Mouse (Mus musculus) intestine, embryonic 16.5 days (tissue): ENCODE data around the gene A830018L16Rik. TPM values are rescaled to one million over a fixed set of nuclear protein-coding genes. Genes with fewer than 3 reads are reported as not detected.

Source experiments
- ATAC-seq: fragments of 200-750 bp; cut with Nextera tagmentation; 2 replicates; pipeline ENCODE4 v1.8.0; 2017; ENCODE audit warnings: moderate TSS enrichment, moderate library complexity
- H3K27ac ChIP-seq: fragments of 300-500 bp; sonication (generic); 2 replicates; pipeline ENCODE4 v1.5.1; 2014; ENCODE audit warnings: mild to moderate bottlenecking, low read length
- H3K27me3 ChIP-seq: fragments of 300-500 bp; sonication (generic); replicated peaks from 2 replicates; pipeline ENCODE4 v1.6.1; 2014; ENCODE audit warnings: low read length, control low read depth, mixed read lengths; ENCODE audit not compliant: control insufficient read depth, insufficient read depth
- H3K36me3 ChIP-seq: fragments of 300-500 bp; sonication (generic); 2 replicates; pipeline ENCODE4 v1.6.1; 2014; ENCODE audit warnings: low read length, control low read depth; ENCODE audit not compliant: control insufficient read depth, insufficient read depth
- H3K4me1 ChIP-seq: fragments of 300-500 bp; sonication (generic); 2 replicates; pipeline ENCODE4 v1.6.1; 2014; ENCODE audit warnings: low read length, control low read depth, mixed read lengths; ENCODE audit not compliant: control insufficient read depth, insufficient read depth
- H3K4me2 ChIP-seq: fragments of 300-500 bp; sonication (generic); 2 replicates; pipeline ENCODE4 v1.6.1; 2014; ENCODE audit warnings: low read depth, low read length, control low read depth
- H3K4me3 ChIP-seq: fragments of 300-500 bp; sonication (generic); 2 replicates; pipeline ENCODE4 v1.5.1; 2014; ENCODE audit warnings: mild to moderate bottlenecking, low read length
- H3K9ac ChIP-seq: fragments of 300-500 bp; sonication (generic); 2 replicates; pipeline ENCODE4 v1.6.1; 2014; ENCODE audit warnings: low read depth, low read length
- H3K9me3 ChIP-seq: fragments of 300-500 bp; sonication (generic); 2 replicates; pipeline ENCODE4 v1.6.1; 2016; ENCODE audit warnings: low read length, control low read depth; ENCODE audit not compliant: control insufficient read depth
- WGBS: fragments of 180-500 bp; shearing (Covaris S2); extraction: QIAGEN DNeasy Blood & Tissue Kit; methylation state at CpG from one replicate; pipeline ENCODE4 v1.1.7; 2014; 5-methylcytosine and 5-hydroxymethylcytosine counted together
- polyA plus RNA-seq: library from polyadenylated mRNA; unstranded; fragments of >200 nt; fragmentation: Nextera tagmentation; extraction: Ambion mirVana; gene quantifications from 2 replicates; pipeline ENCODE4 v1.2.1, GENCODE M21; 2015

The A830018L16Rik gene
- polyA plus RNA-seq, result 3.7 and 5.0 TPM in 2 replicates

- under 1% methylated on average over 49 of the region's 50 CpGs for WGBS
- Histone ChIP-seq H3K4me1 (no peaks in the 10 kb centered on the region), H3K36me3 (no peaks in the 10 kb centered on the region), H3K27ac (no peak within 1 kb of the TSS), H3K9ac (peak within 1 kb of the TSS; percentile 65), H3K4me2 (peak within 1 kb of the TSS; percentile 88), H3K4me3 (peak within 1 kb of the TSS; percentile 57), H3K27me3 (no peaks in the 10 kb centered on the region), H3K9me3 (no peaks in the 10 kb centered on the region)
- ATAC-seq, result peak; percentile 98
Observed at GRCm38 (mm10) chr1:11413894-11414556, at the start of gene A830018L16Rik. TSS of gene A830018L16Rik (plus strand) at chr1:11414105.

GRCm38 (mm10) chr1:11385846-11386245 is 28.1 kb upstream of the A830018L16Rik start:
- Histone ChIP-seq H3K4me3 (no peak overlapping the region), H3K9me3 (no peaks in the 10 kb centered on the region), H3K27ac (no peak overlapping the region), H3K4me1 (no peaks in the 10 kb centered on the region), H3K4me2 (no peak overlapping the region), H3K36me3 (no peaks in the 10 kb centered on the region), H3K27me3 (no peaks in the 10 kb centered on the region), H3K9ac (no peak overlapping the region)
- 42% methylated on average over 3 of the region's 3 CpGs for WGBS
- no peak for ATAC-seq

- H3K4me3 ChIP-seq, result no peak overlapping the region
- H3K27me3 ChIP-seq, result no peaks in the 10 kb centered on the region
- no peaks in the 10 kb centered on the region for H3K9me3 ChIP-seq
- H3K4me1 ChIP-seq, result no peaks in the 10 kb centered on the region
- H3K27ac ChIP-seq, result no peak overlapping the region
- no peaks in the 10 kb centered on the region for H3K36me3 ChIP-seq
- ATAC-seq, result no peak
- no peak overlapping the region for H3K4me2 ChIP-seq
- H3K9ac ChIP-seq, result no peak overlapping the region
- 51% methylated on average over 4 of the region's 4 CpGs for WGBS
Observed at GRCm38 (mm10) chr1:11395408-11395807, 18.5 kb upstream of the A830018L16Rik start.

GRCm38 (mm10) chr1:11395996-11396736 is 17.7 kb upstream of the A830018L16Rik start:
- WGBS, result 80% methylated on average over 2 of the region's 2 CpGs
- no peak overlapping the region for H3K9ac ChIP-seq
- no peak overlapping the region for H3K4me3 ChIP-seq
- H3K4me1 ChIP-seq, result no peaks in the 10 kb centered on the region
- H3K4me2 ChIP-seq, result no peak overlapping the region
- H3K36me3 ChIP-seq, result no peaks in the 10 kb centered on the region
- no peaks in the 10 kb centered on the region for H3K27me3 ChIP-seq
- H3K27ac ChIP-seq, result no peak overlapping the region
- no peak for ATAC-seq
- no peaks in the 10 kb centered on the region for H3K9me3 ChIP-seq

- ATAC-seq, result peak; percentile 55
- no peak overlapping the region for H3K27ac ChIP-seq
- H3K9ac ChIP-seq, result no peak overlapping the region
- H3K36me3 ChIP-seq, result no peaks in the 10 kb centered on the region
- H3K4me1 ChIP-seq, result no peaks in the 10 kb centered on the region
- H3K4me3 ChIP-seq, result no peak overlapping the region
- no peaks in the 10 kb centered on the region for H3K27me3 ChIP-seq
- no peaks in the 10 kb centered on the region for H3K9me3 ChIP-seq
- 29% methylated on average over 2 of the region's 2 CpGs for WGBS
- H3K4me2 ChIP-seq, result no peak overlapping the region
Observed at GRCm38 (mm10) chr1:11401159-11401558, 12.7 kb upstream of the A830018L16Rik start.

GRCm38 (mm10) chr1:11405527-11405926 is 8.4 kb upstream of the A830018L16Rik start:
- no peaks in the 10 kb centered on the region for H3K36me3 ChIP-seq
- H3K4me3 ChIP-seq, result no peak overlapping the region
- no peaks in the 10 kb centered on the region for H3K27me3 ChIP-seq
- H3K9me3 ChIP-seq, result no peaks in the 10 kb centered on the region
- H3K4me2 ChIP-seq, result no peak overlapping the region
- ATAC-seq, result no peak
- H3K9ac ChIP-seq, result no peak overlapping the region
- H3K4me1 ChIP-seq, result no peaks in the 10 kb centered on the region
- H3K27ac ChIP-seq, result no peak overlapping the region

- H3K4me1 ChIP-seq, result no peaks in the 10 kb centered on the region
- no peak overlapping the region for H3K9ac ChIP-seq
- no peak overlapping the region for H3K4me3 ChIP-seq
- WGBS, result 87% methylated on average over 3 of the region's 3 CpGs
- H3K9me3 ChIP-seq, result no peaks in the 10 kb centered on the region
- no peaks in the 10 kb centered on the region for H3K36me3 ChIP-seq
- ATAC-seq, result no peak
- no peaks in the 10 kb centered on the region for H3K27me3 ChIP-seq
- no peak overlapping the region for H3K4me2 ChIP-seq
- H3K27ac ChIP-seq, result no peak overlapping the region
Observed at GRCm38 (mm10) chr1:11406026-11406425, 7.9 kb upstream of the A830018L16Rik start.

GRCm38 (mm10) chr1:11414560-11414959 is 655 bp downstream of the A830018L16Rik start:
- WGBS, result 4% methylated on average over 9 of the region's 9 CpGs
- Histone ChIP-seq H3K27ac (no peak overlapping the region), H3K9ac (peak overlapping the region; percentile 65), H3K36me3 (no peaks in the 10 kb centered on the region), H3K4me2 (peak overlapping the region; percentile 88), H3K27me3 (no peaks in the 10 kb centered on the region), H3K9me3 (no peaks in the 10 kb centered on the region), H3K4me1 (no peaks in the 10 kb centered on the region), H3K4me3 (peak overlapping the region; percentile 57)
- ATAC-seq, result peak; percentile 12; the same call in 1 of the 2 replicates

- Histone ChIP-seq H3K4me2 (no peak overlapping the region), H3K4me1 (no peaks in the 10 kb centered on the region), H3K27me3 (no peaks in the 10 kb centered on the region), H3K9ac (no peak overlapping the region), H3K4me3 (no peak overlapping the region), H3K27ac (no peak overlapping the region), H3K36me3 (no peaks in the 10 kb centered on the region), H3K9me3 (no peaks in the 10 kb centered on the region)
- WGBS, result 82% methylated on average over 1 of the region's 1 CpGs
- ATAC-seq, result no peak
Observed at GRCm38 (mm10) chr1:11427310-11427709, 13.4 kb downstream of the A830018L16Rik start.
